Mouse (Mus musculus) brown adipose tissue, adult 24 weeks (tissue): ENCODE data around the gene Tjp2. TPM values are rescaled to one million over a fixed set of nuclear protein-coding genes. Genes with fewer than 3 reads are reported as not detected.
"Not testable (repeated sequence)": the region's sequence is repeated elsewhere in the genome, so short reads cannot be mapped to it uniquely, and the experiment has no call there.

Source experiments
- H3K27ac ChIP-seq: fragments of 200-500 bp; replicated peaks from 2 replicates; pipeline ENCODE4 v1.5.1; 2012; ENCODE audit warnings: low read depth, mild to moderate bottlenecking, low read length
- H3K4me1 ChIP-seq: fragments of 200-500 bp; 2 replicates; pipeline ENCODE4 v1.6.1; 2012; ENCODE audit warnings: low read length, mixed read lengths; ENCODE audit not compliant: control insufficient read depth, insufficient read depth, insufficient read length
- H3K4me3 ChIP-seq: fragments of 200-500 bp; 2 replicates; pipeline ENCODE4 v1.5.1; 2012; ENCODE audit warnings: low read depth, mild to moderate bottlenecking, low read length, moderate library complexity; ENCODE audit not compliant: insufficient read depth
- polyA plus RNA-seq: library from polyadenylated mRNA; stranded (reverse); fragments of >200 nt; gene quantifications from 2 replicates; pipeline ENCODE4 v1.2.4, GENCODE M21; 2012; ENCODE audit not compliant: missing spikeins, insufficient read depth, insufficient read length

Tjp2 gene
- polyA plus RNA-seq, 1 experiment = 5.5 TPM

DNA sequence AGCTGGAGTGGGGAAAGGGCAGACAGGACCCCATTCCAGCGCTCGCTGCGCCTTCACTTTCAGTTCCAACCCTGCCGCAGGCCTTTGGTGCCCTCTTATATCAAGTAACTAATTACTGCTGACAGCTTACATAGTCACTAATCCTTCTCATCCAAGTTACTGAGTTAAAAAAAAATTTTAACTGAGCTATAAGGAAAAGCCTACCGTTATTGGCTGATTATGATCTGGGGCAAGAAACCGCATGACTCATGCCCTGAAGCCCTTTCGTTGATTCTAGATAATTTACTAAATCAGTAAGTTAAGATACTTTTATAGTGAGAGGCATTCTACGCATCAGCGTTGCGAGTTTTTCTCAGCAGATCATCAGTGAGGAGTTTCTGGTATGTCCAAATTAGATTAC, 126.1 kb downstream of the Tjp2 start:
- no peak overlapping the region for H3K27ac ChIP-seq
- H3K4me1 ChIP-seq = no peaks in the 10 kb centered on the region
- H3K4me3 ChIP-seq = no peak overlapping the region

DNA sequence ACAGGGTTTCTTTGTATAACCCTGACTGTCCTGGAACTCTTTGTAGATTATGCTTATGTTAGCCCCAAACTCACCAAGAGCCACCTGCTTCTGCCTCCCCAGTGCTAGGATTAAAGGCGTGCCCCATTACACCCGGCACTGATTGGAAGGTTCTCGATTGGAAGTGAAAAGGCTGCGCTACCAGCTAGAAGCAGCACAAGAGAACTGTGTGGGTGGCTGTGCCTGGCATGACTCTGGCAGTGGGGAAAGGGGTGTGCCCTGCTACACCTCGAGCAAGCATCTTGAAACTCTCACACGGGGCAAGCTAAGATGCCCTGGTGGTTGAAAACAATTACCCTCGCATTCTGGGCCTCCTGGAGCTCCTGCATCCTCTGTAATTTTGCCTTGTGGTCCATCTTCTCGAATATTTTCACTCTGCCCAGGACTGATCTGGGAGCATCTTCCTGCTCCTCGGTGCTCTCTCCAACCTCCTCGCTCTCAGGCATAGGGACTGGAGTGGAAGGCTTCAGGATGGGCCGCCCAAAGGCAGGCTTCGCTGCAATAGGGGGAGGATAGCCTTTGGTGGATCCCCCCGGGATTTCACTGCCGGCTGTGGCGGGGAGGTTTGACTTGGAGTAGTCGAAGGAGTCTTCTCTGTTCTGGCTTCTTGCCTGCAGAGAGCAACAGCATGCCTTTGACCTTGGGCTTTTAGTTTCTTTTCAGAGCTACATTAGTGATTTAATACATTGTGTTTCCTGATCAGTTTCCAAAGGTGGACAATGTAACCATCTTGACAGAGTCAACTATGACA, 127.0 kb downstream of the Tjp2 start:
- Histone ChIP-seq H3K27ac (no peak overlapping the region), H3K4me1 (no peaks in the 10 kb centered on the region), H3K4me3 (no peak overlapping the region)

DNA sequence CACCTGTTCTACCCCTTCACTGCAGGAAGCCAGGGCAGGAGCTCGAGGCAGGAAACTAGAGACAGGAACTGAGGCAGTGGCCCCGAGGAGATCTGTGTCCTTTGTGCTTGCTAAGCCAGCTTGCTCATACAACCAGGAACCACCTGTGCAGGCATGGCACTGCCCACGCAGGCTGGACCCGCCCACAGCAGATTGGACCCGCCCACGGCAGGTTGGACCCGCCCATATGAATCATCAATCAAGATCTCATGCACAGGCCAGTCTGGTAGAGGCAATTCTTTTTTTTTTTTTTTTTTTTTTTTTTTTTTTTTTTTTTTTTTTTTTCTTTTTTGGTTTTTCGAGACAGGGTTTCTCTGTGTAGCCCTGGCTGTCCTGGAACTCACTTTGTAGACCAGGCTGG, 132.8 kb downstream of the Tjp2 start:
- H3K4me3 ChIP-seq, H3K4me1 ChIP-seq, H3K27ac ChIP-seq: not testable (repeated sequence)

- no peak overlapping the region for H3K27ac ChIP-seq
- H3K4me1 ChIP-seq = no peaks in the 10 kb centered on the region
Measured at GRCm38 (mm10) chr19:24090366-24090765, 134.5 kb downstream of the Tjp2 start.

GRCm38 (mm10) chr19:24085306-24085705, 139.5 kb downstream of the Tjp2 start:
- H3K27ac ChIP-seq = no peak overlapping the region
- no peak overlapping the region for H3K4me3 ChIP-seq
- no peaks in the 10 kb centered on the region for H3K4me1 ChIP-seq

More at GRCm38 (mm10) chr19:24090366-24090765, 134.5 kb downstream of the Tjp2 start:
- no peak overlapping the region for H3K4me3 ChIP-seq

- Histone ChIP-seq H3K27ac (no peak overlapping the region), H3K4me1 (no peaks in the 10 kb centered on the region), H3K4me3 (no peak overlapping the region)
Measured at GRCm38 (mm10) chr19:24080417-24081080, 144.3 kb downstream of the Tjp2 start.

DNA sequence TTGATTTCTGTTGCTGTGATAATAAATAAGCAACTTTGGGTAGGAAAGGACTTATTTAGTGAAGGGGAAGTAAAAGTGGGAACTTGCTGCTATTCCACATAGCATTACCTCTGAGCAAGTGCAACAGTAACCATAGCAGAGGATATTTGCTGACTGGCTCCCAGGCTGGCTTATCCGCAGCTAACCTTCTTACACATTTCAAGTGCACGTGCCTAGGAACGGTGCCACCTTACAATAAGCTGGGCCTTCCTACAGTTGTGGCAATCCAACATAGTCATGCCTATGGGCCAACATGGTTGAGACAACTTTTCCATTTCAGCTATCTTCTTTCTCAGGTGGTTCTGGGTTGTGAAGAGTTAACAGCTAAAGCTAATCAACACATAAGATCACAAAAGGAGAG, 147.2 kb downstream of the Tjp2 start:
- Histone ChIP-seq H3K4me1 (no peaks in the 10 kb centered on the region), H3K27ac (no peak overlapping the region), H3K4me3 (no peak overlapping the region)

DNA sequence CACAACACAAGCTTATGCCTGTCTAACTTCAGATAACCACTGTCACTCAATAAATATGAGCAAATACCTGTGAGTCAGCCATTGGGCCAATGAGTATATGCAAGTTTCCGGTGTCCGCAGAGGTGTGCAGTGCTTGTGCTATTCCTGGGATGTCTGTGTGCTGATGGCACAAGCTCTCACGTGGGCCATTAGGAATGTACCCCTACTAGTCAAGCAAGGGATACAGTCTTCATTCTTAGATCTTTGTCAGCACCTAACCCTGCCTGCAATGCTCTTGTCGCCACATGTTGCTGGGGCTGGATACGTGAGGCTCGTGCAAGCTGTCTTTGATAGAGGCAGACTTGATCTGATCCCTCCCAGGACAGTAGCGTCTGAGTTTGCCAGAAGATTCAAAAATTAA, 148.3 kb downstream of the Tjp2 start:
- Histone ChIP-seq H3K27ac (no peak overlapping the region), H3K4me1 (no peaks in the 10 kb centered on the region), H3K4me3 (no peak overlapping the region)

DNA sequence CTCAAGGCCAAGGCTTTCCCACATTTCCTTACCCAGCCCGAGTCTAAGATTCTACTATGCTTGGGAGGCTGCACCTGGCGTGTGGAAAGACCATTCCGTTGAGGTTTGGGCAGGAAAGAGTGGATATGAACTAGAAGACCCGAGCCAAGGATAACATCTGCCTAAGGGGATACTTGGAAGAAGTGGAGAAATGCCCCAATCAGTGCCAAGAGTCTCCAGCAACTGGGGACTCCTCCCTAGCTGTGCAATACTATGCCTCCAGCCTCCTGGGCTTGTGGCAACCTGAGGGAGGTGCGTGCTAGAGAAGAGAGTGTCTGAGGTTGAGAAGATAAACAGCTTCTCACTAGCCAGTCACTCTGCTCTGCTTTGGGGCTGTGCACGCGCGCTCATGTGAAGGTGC, 148.9 kb downstream of the Tjp2 start:
- Histone ChIP-seq H3K4me1 (no peaks in the 10 kb centered on the region), H3K4me3 (no peak overlapping the region), H3K27ac (no peak overlapping the region)

DNA sequence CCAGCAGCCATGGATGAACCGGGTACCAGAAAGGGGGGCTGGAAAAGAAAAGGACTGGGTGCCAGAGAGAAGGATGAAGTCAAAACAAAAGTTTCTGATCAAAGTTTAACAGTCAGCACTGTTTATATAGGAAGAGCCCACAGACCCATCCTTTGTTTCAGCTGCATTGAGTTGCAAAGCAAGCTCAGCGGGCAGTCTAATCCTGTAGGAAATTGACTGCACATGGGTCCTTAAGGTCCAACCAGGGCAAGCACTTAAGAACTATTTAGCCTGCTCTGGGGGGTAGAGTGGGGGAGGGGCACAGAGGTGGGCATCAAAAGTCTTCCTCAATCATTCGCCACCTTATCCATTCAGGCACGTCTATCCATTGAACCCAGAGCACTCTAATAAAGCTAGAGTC, 151.7 kb downstream of the Tjp2 start:
- Histone ChIP-seq H3K27ac (no peak overlapping the region), H3K4me1 (no peaks in the 10 kb centered on the region), H3K4me3 (no peak overlapping the region)

GRCm38 (mm10) chr19:24064348-24064895, 160.4 kb downstream of the Tjp2 start:
- no peak overlapping the region for H3K27ac ChIP-seq
- no peaks in the 10 kb centered on the region for H3K4me1 ChIP-seq
- H3K4me3 ChIP-seq = no peak overlapping the region

DNA sequence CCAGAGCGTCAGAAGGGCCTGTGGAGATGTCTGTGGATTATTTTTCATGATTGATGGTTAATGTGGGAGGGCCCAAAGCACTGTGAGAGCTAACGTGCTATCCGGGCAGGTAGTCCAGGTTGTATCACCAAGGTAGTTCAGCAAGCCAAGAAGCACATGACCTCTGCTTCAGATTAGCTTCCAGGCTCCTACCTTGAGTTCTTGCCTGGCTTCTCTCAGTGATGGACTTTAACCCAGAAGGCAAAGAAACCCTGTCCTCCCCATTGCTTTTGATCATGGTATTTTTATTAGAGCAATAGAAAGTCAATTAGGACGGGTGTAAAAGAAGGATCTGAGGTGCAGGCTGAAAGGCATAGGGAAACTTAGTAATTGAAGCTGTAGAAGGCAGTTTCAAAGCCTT, 161.2 kb downstream of the Tjp2 start:
- Histone ChIP-seq H3K4me1 (no peaks in the 10 kb centered on the region), H3K4me3 (no peak overlapping the region), H3K27ac (no peak overlapping the region)

- Histone ChIP-seq H3K4me3 (no peak overlapping the region), H3K27ac (no peak overlapping the region)
Measured at GRCm38 (mm10) chr19:24058851-24059250, 166.0 kb downstream of the Tjp2 start.

DNA sequence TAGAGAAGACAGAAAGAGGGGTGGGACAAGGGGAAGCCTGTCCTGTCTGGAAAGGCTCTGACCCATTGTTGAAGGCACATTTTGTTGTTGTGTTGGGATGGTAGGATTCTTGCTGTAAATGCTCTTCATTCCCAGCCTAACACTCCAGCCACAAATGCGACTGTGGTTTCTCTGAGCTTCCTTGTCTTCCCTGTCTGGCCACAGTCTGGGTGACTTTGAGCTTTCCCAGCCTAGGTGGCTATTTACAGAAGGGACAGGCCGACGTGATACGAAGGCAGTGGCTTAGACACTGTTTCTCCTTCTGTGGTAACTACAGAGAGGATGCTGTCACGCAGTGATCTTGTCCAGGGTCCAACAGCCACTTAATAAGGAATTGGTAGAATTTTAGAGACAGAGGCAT, 166.8 kb downstream of the Tjp2 start:
- Histone ChIP-seq H3K27ac (no peak overlapping the region), H3K4me3 (no peak overlapping the region), H3K4me1 (peaks cover 9% of the 10 kb centered on the region; the same call in 1 of the 2 replicates)

More at GRCm38 (mm10) chr19:24058851-24059250, 166.0 kb downstream of the Tjp2 start:
- peaks cover 9% of the 10 kb centered on the region; the same call in 1 of the 2 replicates for H3K4me1 ChIP-seq

DNA sequence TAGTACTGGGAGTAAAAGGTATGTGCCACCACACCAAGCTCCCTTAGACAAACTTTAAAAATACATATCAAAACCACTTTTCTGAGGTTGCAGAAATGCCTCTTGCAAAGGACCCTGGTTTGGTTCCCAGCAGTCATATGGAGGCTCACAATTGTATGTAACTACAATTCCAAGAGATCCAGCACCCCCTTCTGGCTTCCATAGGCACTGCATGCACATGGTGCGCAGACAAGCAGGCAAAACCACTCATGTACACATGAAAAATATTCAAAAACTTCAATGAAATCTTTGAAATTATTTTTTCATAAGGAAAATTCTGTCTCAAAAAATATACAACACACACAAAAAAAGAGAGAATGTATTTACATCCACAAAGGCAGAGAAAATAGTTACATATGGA, 167.9 kb downstream of the Tjp2 start:
- H3K4me1 ChIP-seq = peaks cover 9% of the 10 kb centered on the region; the same call in 1 of the 2 replicates
- H3K4me3 ChIP-seq = no peak overlapping the region
- no peak overlapping the region for H3K27ac ChIP-seq
